Mouse (Mus musculus): Measurements from ENCODE around the gene Eid2b. TPM values are rescaled to one million over a fixed set of nuclear protein-coding genes. Genes with fewer than 3 reads are reported as not detected.
A peak's percentile ranks its signal among the peaks of the same experiment; 100 is the strongest.

The Eid2b gene
- total and polyA plus RNA-seq, 3 experiments: 7.2 to 13.0 (median 11.2) TPM

- intact Hi-C loops (cut with DNase I): no loop called here
These were observed 14.7 kb upstream of the Eid2b start for GRCm38 (mm10) chr7:28262861-28263260.

GRCm38 (mm10) chr7:28263786-28264185, 13.8 kb upstream of the Eid2b start:
- peak; percentile 25 to 68 for DNase-seq
- Histone ChIP-seq H3K4me1 (ENCODE audit: control insufficient read depth, insufficient read depth, low read length) (peaks cover 2% of the 10 kb centered on the region; the same call in 1 of the 2 replicates), H3K27ac (no peak overlapping the region), H3K9ac (ENCODE audit: low read depth, low read length) (no peak overlapping the region), H3K4me3 (no peak overlapping the region), H3K79me2 (replicated peaks; ENCODE audit: control insufficient read depth, insufficient read depth, low read length) (no peaks in the 10 kb centered on the region), H3K36me3 (ENCODE audit: control insufficient read depth, insufficient read depth, low read length) (no peaks in the 10 kb centered on the region; the same call in 1 of the 2 replicates), H3K27me3 (ENCODE audit: control insufficient read depth, insufficient read depth, low read length) (no peaks in the 10 kb centered on the region)
- WGBS: 6% methylated on average over 15 of the region's 15 CpGs
- intact Hi-C loops (cut with DNase I): no loop called here
- no peak for TF ChIP-seq CTCF (IDR thresholded peaks at IDR 0.05)
- no peak for TF ChIP-seq POLR2A (IDR thresholded peaks at IDR 0.05; ENCODE audit: insufficient read depth, low read depth, low read length)

More at GRCm38 (mm10) chr7:28262861-28263260, 14.7 kb upstream of the Eid2b start:
- DNase-seq: no peak
- H3K36me3 ChIP-seq (ENCODE audit: control insufficient read depth, insufficient read depth, low read length): no peaks in the 10 kb centered on the region
- TF ChIP-seq CTCF (IDR thresholded peaks at IDR 0.05): no peak
- no peak for TF ChIP-seq POLR2A (IDR thresholded peaks at IDR 0.05; ENCODE audit: insufficient read depth, low read depth, low read length)
- no peak for TF ChIP-seq EP300 (IDR thresholded peaks at IDR 0.05; ENCODE audit: insufficient read depth, low read depth, low read length)
- no peaks in the 10 kb centered on the region for H3K79me2 ChIP-seq (replicated peaks; ENCODE audit: control insufficient read depth, insufficient read depth, low read length)
- no peaks in the 10 kb centered on the region for H3K27me3 ChIP-seq (ENCODE audit: control insufficient read depth, insufficient read depth, low read length)
- H3K9ac ChIP-seq (ENCODE audit: low read depth, low read length): no peak overlapping the region
- H3K27ac ChIP-seq: no peak overlapping the region
- H3K4me3 ChIP-seq: no peak overlapping the region
- no peaks in the 10 kb centered on the region for H3K4me1 ChIP-seq (ENCODE audit: control insufficient read depth, insufficient read depth, low read length)
- WGBS: 37% methylated on average over 5 of the region's 5 CpGs

GRCm38 (mm10) chr7:28265391-28265790, 12.1 kb upstream of the Eid2b start:
- DNase-seq: no peak
- H3K27ac ChIP-seq: no peak overlapping the region
- 89% methylated on average over 13 of the region's 13 CpGs for WGBS
- H3K4me3 ChIP-seq: no peak overlapping the region
- no peaks in the 10 kb centered on the region; the same call in 1 of the 2 replicates for H3K36me3 ChIP-seq (ENCODE audit: control insufficient read depth, insufficient read depth, low read length)
- H3K4me1 ChIP-seq (ENCODE audit: control insufficient read depth, insufficient read depth, low read length): peaks cover 3% of the 10 kb centered on the region; the same call in 1 of the 2 replicates
- no peaks in the 10 kb centered on the region for H3K79me2 ChIP-seq (replicated peaks; ENCODE audit: control insufficient read depth, insufficient read depth, low read length)
- no peak for TF ChIP-seq EP300 (IDR thresholded peaks at IDR 0.05; ENCODE audit: insufficient read depth, low read depth, low read length)
- no peak for TF ChIP-seq CTCF (IDR thresholded peaks at IDR 0.05)
- no peak for TF ChIP-seq POLR2A (IDR thresholded peaks at IDR 0.05; ENCODE audit: insufficient read depth, low read depth, low read length)
- intact Hi-C loops (cut with DNase I): no loop called here
- no peaks in the 10 kb centered on the region for H3K27me3 ChIP-seq (ENCODE audit: control insufficient read depth, insufficient read depth, low read length)
- H3K9ac ChIP-seq (ENCODE audit: low read depth, low read length): no peak overlapping the region

- 6% methylated on average over 57 of the region's 57 CpGs for WGBS
- Histone ChIP-seq H3K9ac (ENCODE audit: low read depth, low read length) (peak within 1 kb of the TSS; percentile 84), H3K27me3 (ENCODE audit: control insufficient read depth, insufficient read depth, low read length) (no peaks in the 10 kb centered on the region), H3K36me3 (ENCODE audit: control insufficient read depth, insufficient read depth, low read length) (no peaks in the 10 kb centered on the region; the same call in 1 of the 2 replicates), H3K4me3 (peak within 1 kb of the TSS; percentile 74), H3K79me2 (replicated peaks; ENCODE audit: control insufficient read depth, insufficient read depth, low read length) (no peaks in the 10 kb centered on the region), H3K4me1 (ENCODE audit: control insufficient read depth, insufficient read depth, low read length) (peaks cover 3% of the 10 kb centered on the region; the same call in 1 of the 2 replicates), H3K27ac (peak within 1 kb of the TSS; percentile 62)
- intact Hi-C loops (cut with DNase I): no loop called here
- peak; percentile 84 to 86 for DNase-seq
- TF ChIP-seq EP300 (IDR thresholded peaks at IDR 0.05; ENCODE audit: insufficient read depth, low read depth, low read length) (no peak), CTCF (IDR thresholded peaks at IDR 0.05) (peak; percentile 34), POLR2A (IDR thresholded peaks at IDR 0.05; ENCODE audit: insufficient read depth, low read depth, low read length) (peak; percentile 69)
These were observed 10.2 kb upstream of the Eid2b start, which contains the start of gene Eid2 for GRCm38 (mm10) chr7:28267129-28268041. Eid2 (plus strand) TSS chr7:28267881.

- intact Hi-C loops (cut with DNase I): no loop called here
- 2% methylated on average over 58 of the region's 62 CpGs for WGBS
- no peaks in the 10 kb centered on the region for H3K27me3 ChIP-seq (ENCODE audit: control insufficient read depth, insufficient read depth, low read length)
- peak overlapping the region; percentile 62 for H3K27ac ChIP-seq
- peak overlapping the region; percentile 84 for H3K9ac ChIP-seq (ENCODE audit: low read depth, low read length)
- peak overlapping the region; percentile 74 for H3K4me3 ChIP-seq
- H3K4me1 ChIP-seq (ENCODE audit: control insufficient read depth, insufficient read depth, low read length): peaks cover 3% of the 10 kb centered on the region; the same call in 1 of the 2 replicates
- H3K36me3 ChIP-seq (ENCODE audit: control insufficient read depth, insufficient read depth, low read length): no peaks in the 10 kb centered on the region; the same call in 1 of the 2 replicates
- no peaks in the 10 kb centered on the region for H3K79me2 ChIP-seq (replicated peaks; ENCODE audit: control insufficient read depth, insufficient read depth, low read length)
- peak; percentile 70 to 73 for DNase-seq
- TF ChIP-seq POLR2A (IDR thresholded peaks at IDR 0.05; ENCODE audit: insufficient read depth, low read depth, low read length) (no peak), EP300 (IDR thresholded peaks at IDR 0.05; ENCODE audit: insufficient read depth, low read depth, low read length) (no peak), CTCF (IDR thresholded peaks at IDR 0.05) (no peak)
These were observed 9.5 kb upstream of the Eid2b start for GRCm38 (mm10) chr7:28268042-28268531.

Measured in heart, adult 2 months (tissue).